27 mouse cellular contexts compared by ENCODE assay signal in the genomic region with DNA sequence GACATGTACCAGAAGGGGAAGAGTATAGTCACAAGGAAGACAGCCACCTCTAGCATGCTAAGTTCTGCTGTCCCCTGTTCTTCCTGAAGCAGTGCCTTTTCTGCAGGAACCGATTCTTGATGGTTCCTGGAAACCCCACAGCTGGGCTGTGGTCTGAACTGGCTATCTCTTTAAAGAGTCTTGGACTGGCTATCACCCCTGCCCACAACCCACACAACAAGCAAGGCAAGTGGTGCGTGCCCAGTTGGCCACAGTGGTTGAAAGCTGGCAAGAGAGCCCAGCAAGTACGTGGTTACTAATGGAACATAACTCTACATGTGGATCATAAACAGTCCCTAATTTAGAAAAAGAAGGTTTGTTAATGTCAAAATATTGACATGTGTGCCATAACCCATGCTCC.
DNase-seq lines count a peak whose midpoint lies in the region; ATAC-seq lines count a peak whose summit lies in the region.
"Had no signal": no experiment of that assay in that cellular context is flagged by ENCODE, and none has a peak within 500 bp of the region (broad histone marks: within the 10 kb centered on the region; RNA-seq: fewer than 3 reads in every experiment).

No protein-coding gene starts in this region.

- H3K4me1 ChIP-seq in embryonic facial prominence, embryonic 14.5 days (ENCODE audit: control insufficient read depth, insufficient read depth, low read length): no peaks in the 10 kb centered on the region
- no peaks in the 10 kb centered on the region for H3K4me1 ChIP-seq in embryonic facial prominence, embryonic 10.5 days
- peaks cover 45% of the 10 kb centered on the region for H3K4me1 ChIP-seq in megakaryocyte, embryonic 14.5 days
- H3K4me1 ChIP-seq: embryonic facial prominence, embryonic 13.5 days; heart, embryonic 12.5 days; heart, embryonic 15.5 days; hindbrain, embryonic 10.5 days; hindbrain, embryonic 13.5 days had no signal

- peaks cover 83% of the 10 kb centered on the region for H3K36me3 ChIP-seq in embryonic facial prominence, embryonic 14.5 days (ENCODE audit: control insufficient read depth, insufficient read depth, low read length)
- H3K36me3 ChIP-seq in embryonic facial prominence, embryonic 10.5 days (replicated peaks): peaks cover 70% of the 10 kb centered on the region
- no peaks in the 10 kb centered on the region for H3K36me3 ChIP-seq in megakaryocyte, embryonic 14.5 days (replicated peaks; ENCODE audit: low read length)
- H3K36me3 ChIP-seq: G1E had no signal

- no peak for ATAC-seq in embryonic facial prominence, embryonic 14.5 days (ENCODE audit: low read depth)
- ATAC-seq in megakaryocyte, adult 5-6 weeks (ENCODE audit: poor library complexity, severe bottlenecking): no peak
- peak; percentile 30; the same call in 1 of the 2 replicates for ATAC-seq in granulocyte monocyte progenitor cell, adult 5-6 weeks (replicated peaks; ENCODE audit: poor library complexity, severe bottlenecking)
- ATAC-seq: forebrain, embryonic 14.5 days; forebrain, postnatal 0 days; hindbrain, embryonic 16.5 days; Patski had no signal

- H3K27me3 ChIP-seq in embryonic facial prominence, embryonic 14.5 days (replicated peaks; ENCODE audit: control insufficient read depth, insufficient read depth, low read length): no peaks in the 10 kb centered on the region
- no peaks in the 10 kb centered on the region for H3K27me3 ChIP-seq in embryonic facial prominence, embryonic 10.5 days (replicated peaks; ENCODE audit: low read depth, poor library complexity, severe bottlenecking)
- H3K27me3 ChIP-seq in megakaryocyte, embryonic 14.5 days (replicated peaks): peaks cover 33% of the 10 kb centered on the region
- H3K27me3 ChIP-seq: CH12.LX; embryonic facial prominence, embryonic 13.5 days; heart, embryonic 12.5 days; heart, embryonic 15.5 days; hindbrain, embryonic 13.5 days; Patski had no signal

- 90% methylated on average over 3 of the region's 3 CpGs for WGBS in embryonic facial prominence, embryonic 14.5 days
- WGBS in embryonic facial prominence, embryonic 10.5 days: 95% methylated on average over 3 of the region's 3 CpGs

- H3K27ac ChIP-seq in embryonic facial prominence, embryonic 14.5 days (replicated peaks; ENCODE audit: low read depth, low read length): no peak overlapping the region
- H3K27ac ChIP-seq in embryonic facial prominence, embryonic 10.5 days (replicated peaks): no peak overlapping the region
- H3K27ac ChIP-seq: embryonic facial prominence, embryonic 13.5 days; heart, embryonic 15.5 days; hindbrain, embryonic 10.5 days; hindbrain, embryonic 13.5 days had no signal

- DNase-seq in embryonic facial prominence, embryonic 14.5 days (ENCODE audit: low spot score): peak; percentile 38
- DNase-seq in embryonic facial prominence, embryonic 10.5 days (ENCODE audit: low spot score): no peak
- no peak for DNase-seq in spleen, postnatal 4 days (ENCODE audit: low spot score in 2 of 2)
- no peak for DNase-seq in layer of hippocampus, adult 9-11 months
- DNase-seq: adrenal gland, postnatal 10 days; adrenal gland, postnatal 36 days; B cell, adult 2 months; cerebellum, adult 18-20 months; cerebellum, adult 9-10 months; cerebellum, postnatal 14 days; forebrain, postnatal 0 days; gastrocnemius, postnatal 25 days; heart, postnatal 10 days; heart, postnatal 36 days had no signal

- H3K4me2 ChIP-seq in embryonic facial prominence, embryonic 14.5 days (ENCODE audit: low read depth, low read length): no peak overlapping the region
- H3K4me2 ChIP-seq: embryonic facial prominence, embryonic 13.5 days; heart, embryonic 12.5 days; heart, embryonic 15.5 days; hindbrain, embryonic 13.5 days had no signal

- H3K9me3 ChIP-seq in embryonic facial prominence, embryonic 14.5 days (ENCODE audit: control insufficient read depth, low read length): no peaks in the 10 kb centered on the region
- no peaks in the 10 kb centered on the region for H3K9me3 ChIP-seq in embryonic facial prominence, embryonic 10.5 days
- H3K9me3 ChIP-seq in megakaryocyte, embryonic 14.5 days: no peaks in the 10 kb centered on the region
- H3K9me3 ChIP-seq: embryonic facial prominence, embryonic 13.5 days; G1E; heart, embryonic 12.5 days; heart, embryonic 15.5 days; hindbrain, embryonic 10.5 days; hindbrain, embryonic 13.5 days had no signal

- no peak overlapping the region for H3K4me3 ChIP-seq in embryonic facial prominence, embryonic 14.5 days (ENCODE audit: low read depth, low read length)
- no peak overlapping the region for H3K4me3 ChIP-seq in embryonic facial prominence, embryonic 10.5 days
- H3K4me3 ChIP-seq in megakaryocyte, embryonic 14.5 days (replicated peaks): peak overlapping the region; percentile 62
- H3K4me3 ChIP-seq: embryonic facial prominence, embryonic 13.5 days; heart, embryonic 12.5 days; heart, embryonic 15.5 days; hindbrain, embryonic 10.5 days; hindbrain, embryonic 13.5 days had no signal

- H3K9ac ChIP-seq in embryonic facial prominence, embryonic 14.5 days (ENCODE audit: low read depth, low read length): no peak overlapping the region
- H3K9ac ChIP-seq: embryonic facial prominence, embryonic 13.5 days; forebrain, postnatal 0 days; heart, embryonic 12.5 days; heart, embryonic 15.5 days; hindbrain, embryonic 13.5 days had no signal
